In the genomic region with DNA sequence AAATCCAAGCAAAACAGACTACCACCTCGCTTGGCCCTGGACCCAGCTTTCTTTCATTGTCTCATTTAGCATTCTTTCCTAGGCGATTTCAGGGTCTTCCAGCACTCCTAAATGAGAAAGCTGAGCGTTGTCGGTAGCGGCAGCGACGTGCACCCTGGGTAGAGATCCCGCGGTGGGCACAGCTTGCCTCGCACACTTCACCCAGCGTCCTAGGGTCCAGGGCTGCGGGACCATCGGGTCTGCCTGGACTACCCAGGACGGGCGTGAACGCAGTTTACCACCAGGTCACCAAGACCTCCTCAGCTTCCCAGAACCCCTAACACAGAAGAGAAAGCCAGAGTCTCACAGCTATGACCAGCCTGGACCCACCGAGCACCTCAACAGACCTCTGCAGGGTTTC, we compare ENCODE assay signal across 8 mouse cellular contexts. TPM values are rescaled to one million over a fixed set of nuclear protein-coding genes. Genes with fewer than 3 reads are reported as not detected.
DNase-seq lines count a peak whose midpoint lies in the region; ATAC-seq and TF ChIP-seq lines count a peak whose summit lies in the region.

No protein-coding gene starts in this region.

- H3K4me1 ChIP-seq in heart, embryonic 10.5 days, result peaks cover 36% of the 10 kb centered on the region
- no peaks in the 10 kb centered on the region; the same call in 1 of the 2 replicates for H3K4me1 ChIP-seq in bone marrow macrophage, adult 2 months (ENCODE audit: control insufficient read depth, insufficient read depth, low read length)
- peaks cover 38% of the 10 kb centered on the region for H3K4me1 ChIP-seq in midbrain, embryonic 11.5 days (ENCODE audit: control insufficient read depth, insufficient read depth, low read length)

- 0 out of 2 replicates have a peak overlapping the region, but pooled peaks have one; percentile 35 for H3K9ac ChIP-seq in midbrain, embryonic 11.5 days (ENCODE audit: low read length)

- no peaks in the 10 kb centered on the region for H3K9me3 ChIP-seq in heart, embryonic 10.5 days
- H3K9me3 ChIP-seq in midbrain, embryonic 11.5 days (ENCODE audit: control insufficient read depth, low read length), result no peaks in the 10 kb centered on the region

- intact Hi-C loops in left cerebral cortex, postnatal 10 days (cut with DNase I), result loop anchor here (5.0 to 10.0 kb wide), 4 partner anchors 112 to 1742 kb away; no protein-coding TSS in a partner anchor

- no peak for DNase-seq in heart, embryonic 10.5 days (ENCODE audit: low spot score)
- DNase-seq in heart, adult 8-10 months (ENCODE audit: low spot score), result no peak
- peak; percentile 23 for DNase-seq in heart, postnatal 4 days
- DNase-seq in midbrain, embryonic 11.5 days (ENCODE audit: low spot score, missing footprints), result peak; percentile 97
- DNase-seq in ovary, postnatal 14 days (ENCODE audit: low spot score), result no peak
- DNase-seq in adrenal gland, postnatal 4 days (ENCODE audit: low spot score in 2 of 2), result no peak
- no peak for DNase-seq in left cerebral cortex, postnatal 10 days (ENCODE audit: extremely low spot score in 1 of 2, low spot score in 2 of 2)

- TF ChIP-seq CTCF in bone marrow macrophage, adult 2 months (IDR thresholded peaks at IDR 0.05; ENCODE audit: low read depth, low read length), result no peak

- 1% methylated on average over 17 of the region's 17 CpGs for WGBS in heart, embryonic 10.5 days
- WGBS in midbrain, embryonic 11.5 days, result under 1% methylated on average over 17 of the region's 17 CpGs

- TF ChIP-seq POLR2A in bone marrow macrophage, adult 2 months (IDR thresholded peaks at IDR 0.05; ENCODE audit: borderline replicate concordance, low read depth, low read length), result no peak

- peak overlapping the region; percentile 36 for H3K4me2 ChIP-seq in midbrain, embryonic 11.5 days

- no peaks in the 10 kb centered on the region for H3K36me3 ChIP-seq in heart, embryonic 10.5 days
- H3K36me3 ChIP-seq in midbrain, embryonic 11.5 days (ENCODE audit: control insufficient read depth, insufficient read depth, low read length), result no peaks in the 10 kb centered on the region

- peaks cover 77% of the 10 kb centered on the region for H3K27me3 ChIP-seq in heart, embryonic 10.5 days (ENCODE audit: insufficient read depth, poor library complexity, severe bottlenecking)
- H3K27me3 ChIP-seq in midbrain, embryonic 11.5 days (ENCODE audit: control insufficient read depth, insufficient read depth, low read length), result peaks cover 64% of the 10 kb centered on the region

- peak; percentile 43 for ATAC-seq in midbrain, embryonic 11.5 days (ENCODE audit: low FRiP score)

- H3K27ac ChIP-seq in heart, embryonic 10.5 days, result no peak overlapping the region
- H3K27ac ChIP-seq in bone marrow macrophage, adult 2 months (ENCODE audit: insufficient read depth, low read depth, low read length), result no peak overlapping the region
- H3K27ac ChIP-seq in midbrain, embryonic 11.5 days (ENCODE audit: low read depth, low read length), result no peak overlapping the region; the same call in 1 of the 2 replicates

- peak overlapping the region; percentile 42 for H3K4me3 ChIP-seq in heart, embryonic 10.5 days
- peak overlapping the region; percentile 46 for H3K4me3 ChIP-seq in bone marrow macrophage, adult 2 months (ENCODE audit: insufficient read depth, low read length)
- H3K4me3 ChIP-seq in midbrain, embryonic 11.5 days (ENCODE audit: low read depth, low read length), result peak overlapping the region; percentile 20; the same call in 1 of the 2 replicates

RNA-seq across cellular contexts. Expression of gene Sp9, which starts 7.1 kb away (rescaled TPM):
- polyA plus RNA-seq in heart, embryonic 10.5 days (2016; fragmentation: Nextera tagmentation; extraction: Ambion mirVana), result not detected in 2 replicates
- total RNA-seq in heart, adult 8-10 months (2022), result not detected
- polyA plus RNA-seq in bone marrow macrophage, adult 2 months (2012; ENCODE audit: insufficient read depth, insufficient read length, missing spikeins), result not detected in 2 replicates
- not detected for total RNA-seq in heart, postnatal 4 days (2021)
- 2.8 and 3.3 TPM in 2 replicates for polyA plus RNA-seq in midbrain, embryonic 11.5 days (2014; fragmentation: Nextera tagmentation; extraction: Ambion mirVana)
- total RNA-seq in adrenal gland, postnatal 4 days (2021), result under 1 TPM in 1 of 2 experiments, not detected in 1; 0.20 TPM
- 1 to 10 TPM; 3.4 to 4.4 TPM for total RNA-seq in left cerebral cortex, postnatal 10 days (2021)

RNA-seq across cellular contexts. Expression of gene Scrn3, which starts 33.5 kb away (rescaled TPM):
- polyA plus RNA-seq in heart, embryonic 10.5 days (2016; fragmentation: Nextera tagmentation; extraction: Ambion mirVana), result 15.1 and 16.6 TPM in 2 replicates
- total RNA-seq in heart, adult 8-10 months (2022), result 10 to 100 TPM; 31.2 to 38.6 (median 32.3) TPM
- polyA plus RNA-seq in bone marrow macrophage, adult 2 months (2012; ENCODE audit: insufficient read depth, insufficient read length, missing spikeins), result 15.3 and 18.0 TPM in 2 replicates
- 10 to 100 TPM; 11.2 to 16.6 TPM for total RNA-seq in heart, postnatal 4 days (2021)
- polyA plus RNA-seq in midbrain, embryonic 11.5 days (2014; fragmentation: Nextera tagmentation; extraction: Ambion mirVana), result 10.7 and 11.7 TPM in 2 replicates
- total RNA-seq in adrenal gland, postnatal 4 days (2021), result 10 to 100 TPM; 15.1 to 22.8 TPM
- total RNA-seq in left cerebral cortex, postnatal 10 days (2021), result 10 to 100 TPM in 1 of 2 experiments, 1 to 10 TPM in 1; 9.6 to 11.5 TPM

RNA-seq across cellular contexts. Expression of gene Cir1, which starts 33.6 kb away (rescaled TPM):
- 9.7 and 12.0 TPM in 2 replicates for polyA plus RNA-seq in heart, embryonic 10.5 days (2016; fragmentation: Nextera tagmentation; extraction: Ambion mirVana)
- total RNA-seq in heart, adult 8-10 months (2022), result 10 to 100 TPM; 11.8 to 18.4 (median 13.9) TPM
- polyA plus RNA-seq in bone marrow macrophage, adult 2 months (2012; ENCODE audit: insufficient read depth, insufficient read length, missing spikeins), result 24.1 and 25.4 TPM in 2 replicates
- 10 to 100 TPM; 10.8 to 11.1 TPM for total RNA-seq in heart, postnatal 4 days (2021)
- polyA plus RNA-seq in midbrain, embryonic 11.5 days (2014; fragmentation: Nextera tagmentation; extraction: Ambion mirVana), result 21.4 and 25.5 TPM in 2 replicates
- 10 to 100 TPM; 25.3 to 28.8 TPM for total RNA-seq in adrenal gland, postnatal 4 days (2021)
- 10 to 100 TPM; 24.4 to 25.3 TPM for total RNA-seq in left cerebral cortex, postnatal 10 days (2021)

Comparison
In these comparisons a context has a peak if more than half of its experiments do, and no peak if none do; other contexts are left out.
1. DNase-seq: peak in heart, postnatal 4 days (single experiment) and midbrain, embryonic 11.5 days (single experiment); none in heart, embryonic 10.5 days (single experiment), heart, adult 8-10 months (single experiment), ovary, postnatal 14 days (single experiment), adrenal gland, postnatal 4 days (0 of 2) and left cerebral cortex, postnatal 10 days (0 of 2).
2. Peak in every context shown above with its lines, with median percentiles within 50 percentile points of each other: H3K4me3 ChIP-seq.